Mouse (Mus musculus): ENCODE data around the gene Rab3il1.

DNA sequence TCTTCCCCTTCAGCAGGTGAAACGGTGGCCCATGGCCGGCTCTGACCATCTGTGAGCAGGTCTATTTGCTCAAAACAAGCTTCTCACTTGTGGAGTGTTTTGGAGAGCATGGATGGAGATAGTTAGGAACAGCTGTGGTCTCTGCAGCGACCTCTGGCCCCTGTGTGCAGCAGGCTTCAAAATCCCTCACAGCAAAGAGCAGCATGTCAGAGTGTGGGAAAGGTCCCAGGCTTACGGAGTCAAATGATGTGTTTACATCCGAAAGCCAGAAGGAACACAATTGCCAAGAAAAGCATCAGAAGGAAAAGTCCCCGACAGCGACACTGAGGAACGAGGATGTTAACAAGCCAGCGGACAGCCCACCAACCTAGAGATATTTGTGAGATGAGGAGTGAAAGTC is 84.0 kb downstream of the Rab3il1 start:
- TF ChIP-seq CTCF (IDR thresholded peaks at IDR 0.05) = no peak
- no peak for TF ChIP-seq EP300 (IDR thresholded peaks at IDR 0.05)

Data from lung, postnatal 0 days (tissue).